Mouse (Mus musculus) midbrain, embryonic 11.5 days (tissue): ENCODE data around the gene Ltbp1. TPM values are rescaled to one million over a fixed set of nuclear protein-coding genes. Genes with fewer than 3 reads are reported as not detected.

Experiments
- ATAC-seq: fragments of 200-750 bp; cut with Nextera tagmentation; 2 replicates; pipeline ENCODE4 v1.8.0; 2017; ENCODE audit warnings: moderate TSS enrichment, moderate library complexity; ENCODE audit not compliant: low FRiP score
- DNase-seq: peaks from one replicate; pipeline ENCODE4 v3.0.0; 2015; ENCODE audit warnings: low spot score; ENCODE audit errors: missing footprints
- H3K27ac ChIP-seq: fragments of 300-500 bp; sonication (generic); 2 replicates; pipeline ENCODE4 v1.5.1; 2014; ENCODE audit warnings: low read depth, low read length
- H3K27me3 ChIP-seq: fragments of 300-500 bp; sonication (generic); 2 replicates; pipeline ENCODE4 v1.6.1; 2014; ENCODE audit warnings: mild to moderate bottlenecking, low read length, moderate library complexity, mixed read lengths; ENCODE audit not compliant: control insufficient read depth, insufficient read depth
- H3K36me3 ChIP-seq: fragments of 300-500 bp; sonication (generic); 2 replicates; pipeline ENCODE4 v1.6.1; 2014; ENCODE audit warnings: mild to moderate bottlenecking, low read length, moderate library complexity, mixed read lengths; ENCODE audit not compliant: control insufficient read depth, insufficient read depth
- H3K4me1 ChIP-seq: fragments of 300-500 bp; sonication (generic); 2 replicates; pipeline ENCODE4 v1.6.1; 2014; ENCODE audit warnings: low read length; ENCODE audit not compliant: control insufficient read depth, insufficient read depth
- H3K4me2 ChIP-seq: fragments of 300-500 bp; sonication (generic); 2 replicates; pipeline ENCODE4 v1.6.1; 2014; ENCODE audit warnings: mild to moderate bottlenecking, moderate library complexity
- H3K4me3 ChIP-seq: fragments of 300-500 bp; sonication (generic); 2 replicates; pipeline ENCODE4 v1.5.1; 2014; ENCODE audit warnings: low read depth, low read length
- H3K9ac ChIP-seq: fragments of 300-500 bp; sonication (generic); 2 replicates; pipeline ENCODE4 v1.6.1; 2014; ENCODE audit warnings: low read length
- H3K9me3 ChIP-seq: fragments of 300-500 bp; sonication (generic); 2 replicates; pipeline ENCODE4 v1.6.1; 2016; ENCODE audit warnings: low read length; ENCODE audit not compliant: control insufficient read depth
- WGBS: fragments of 180-500 bp; shearing (Covaris S2); extraction: QIAGEN DNeasy Blood & Tissue Kit; methylation state at CpG from one replicate; pipeline ENCODE4 v1.1.7; 2014; 5-methylcytosine and 5-hydroxymethylcytosine counted together
- polyA plus RNA-seq: library from polyadenylated mRNA; unstranded; fragments of >200 nt; fragmentation: Nextera tagmentation; extraction: Ambion mirVana; gene quantifications from 2 replicates; pipeline ENCODE4 v1.2.1, GENCODE M21; 2014

Ltbp1 gene
- polyA plus RNA-seq, 1 experiment from 2014 or later = 6.2 TPM

- Histone ChIP-seq H3K9ac (no peak overlapping the region), H3K4me1 (no peaks in the 10 kb centered on the region), H3K9me3 (no peaks in the 10 kb centered on the region), H3K27me3 (no peaks in the 10 kb centered on the region), H3K4me3 (no peak overlapping the region), H3K27ac (no peak overlapping the region), H3K36me3 (no peaks in the 10 kb centered on the region), H3K4me2 (no peak overlapping the region)
- WGBS = 89% methylated on average over 11 of the region's 11 CpGs
- DNase-seq = no peak
- no peak for ATAC-seq
These were observed 366.3 kb downstream of the Ltbp1 start for GRCm38 (mm10) chr17:75371650-75372049.

DNA sequence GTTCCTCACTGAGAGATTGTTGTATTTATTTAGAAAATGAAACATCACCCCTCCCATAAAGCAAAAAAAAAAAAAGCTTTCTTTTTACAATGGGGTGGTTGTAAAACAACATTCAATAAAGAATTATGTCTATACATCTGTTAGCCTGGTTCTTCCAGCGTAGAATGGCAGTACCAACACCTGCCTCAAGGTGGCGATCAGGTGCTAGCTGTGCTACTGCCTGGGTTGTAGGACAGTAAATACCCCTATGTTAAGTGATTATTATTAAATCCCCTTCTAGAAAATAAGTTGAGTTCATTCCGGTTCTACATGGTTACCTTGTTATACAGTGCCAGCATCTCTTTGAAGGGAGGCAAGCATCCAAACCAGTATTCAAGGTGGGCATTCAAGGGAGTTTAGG, 367.0 kb downstream of the Ltbp1 start:
- Histone ChIP-seq H3K36me3 (no peaks in the 10 kb centered on the region), H3K9ac (no peak overlapping the region), H3K4me2 (no peak overlapping the region), H3K4me1 (no peaks in the 10 kb centered on the region), H3K9me3 (no peaks in the 10 kb centered on the region), H3K4me3 (no peak overlapping the region), H3K27me3 (no peaks in the 10 kb centered on the region), H3K27ac (no peak overlapping the region)
- peak; percentile 93 for DNase-seq
- WGBS = 56% methylated on average over 3 of the region's 3 CpGs
- no peak for ATAC-seq

- H3K9me3 ChIP-seq = no peaks in the 10 kb centered on the region
- no peak overlapping the region for H3K4me3 ChIP-seq
- DNase-seq (no peak), ATAC-seq (no peak)
- no peak overlapping the region for H3K4me2 ChIP-seq
- H3K27ac ChIP-seq = no peak overlapping the region
- no peaks in the 10 kb centered on the region for H3K4me1 ChIP-seq
- 70% methylated on average over 5 of the region's 5 CpGs for WGBS
- no peaks in the 10 kb centered on the region for H3K36me3 ChIP-seq
- H3K9ac ChIP-seq = no peak overlapping the region
- no peaks in the 10 kb centered on the region for H3K27me3 ChIP-seq
These were observed 369.1 kb downstream of the Ltbp1 start for GRCm38 (mm10) chr17:75374287-75375024.

- no peak overlapping the region for H3K9ac ChIP-seq
- no peak overlapping the region for H3K4me3 ChIP-seq
- no peaks in the 10 kb centered on the region for H3K27me3 ChIP-seq
- H3K9me3 ChIP-seq = no peaks in the 10 kb centered on the region
- H3K4me1 ChIP-seq = no peaks in the 10 kb centered on the region
- H3K27ac ChIP-seq = no peak overlapping the region
- no peak overlapping the region for H3K4me2 ChIP-seq
- H3K36me3 ChIP-seq = no peaks in the 10 kb centered on the region
- 91% methylated on average over 9 of the region's 9 CpGs for WGBS
- DNase-seq (no peak), ATAC-seq (no peak)
These were observed 373.0 kb downstream of the Ltbp1 start for GRCm38 (mm10) chr17:75378256-75378871.

DNA sequence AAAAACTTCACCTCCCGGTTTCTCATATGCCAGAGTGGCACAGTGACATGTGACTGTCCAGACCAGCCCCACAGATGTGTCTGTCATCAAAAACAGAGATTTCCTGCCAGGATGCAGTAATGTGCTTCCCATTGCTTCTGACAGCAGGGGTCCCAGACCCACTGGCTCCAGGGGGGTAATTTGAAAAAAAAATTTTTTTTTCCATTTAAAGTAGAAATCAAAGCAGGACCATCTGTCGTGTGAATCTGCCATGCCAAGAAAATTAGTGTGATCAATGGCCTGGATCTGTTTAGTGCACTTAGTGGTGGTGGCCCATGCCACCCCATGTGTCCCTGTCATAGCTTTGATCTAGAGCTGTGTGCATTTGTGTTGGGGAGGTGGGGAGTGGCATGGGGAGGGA, 374.8 kb downstream of the Ltbp1 start:
- Histone ChIP-seq H3K27me3 (no peaks in the 10 kb centered on the region), H3K4me3 (no peak overlapping the region), H3K4me1 (no peaks in the 10 kb centered on the region), H3K9ac (no peak overlapping the region), H3K9me3 (no peaks in the 10 kb centered on the region), H3K4me2 (no peak overlapping the region), H3K36me3 (no peaks in the 10 kb centered on the region), H3K27ac (no peak overlapping the region)
- no peak for DNase-seq
- ATAC-seq = no peak
- WGBS = 64% methylated on average over 2 of the region's 2 CpGs

- no peak for ATAC-seq
- Histone ChIP-seq H3K9me3 (no peaks in the 10 kb centered on the region), H3K27me3 (no peaks in the 10 kb centered on the region), H3K9ac (no peak overlapping the region), H3K36me3 (no peaks in the 10 kb centered on the region), H3K4me1 (no peaks in the 10 kb centered on the region), H3K4me3 (no peak overlapping the region), H3K4me2 (no peak overlapping the region), H3K27ac (no peak overlapping the region)
- 83% methylated on average over 4 of the region's 4 CpGs for WGBS
- DNase-seq = no peak
These were observed 383.0 kb downstream of the Ltbp1 start for GRCm38 (mm10) chr17:75388402-75388801.

- H3K9me3 ChIP-seq = no peaks in the 10 kb centered on the region
- no peak for DNase-seq
- H3K4me2 ChIP-seq = no peak overlapping the region
- ATAC-seq = no peak
- H3K4me3 ChIP-seq = no peak overlapping the region
- no peaks in the 10 kb centered on the region for H3K36me3 ChIP-seq
- 89% methylated on average over 10 of the region's 10 CpGs for WGBS
- H3K27ac ChIP-seq = no peak overlapping the region
- no peak overlapping the region for H3K9ac ChIP-seq
- no peaks in the 10 kb centered on the region for H3K27me3 ChIP-seq
- H3K4me1 ChIP-seq = no peaks in the 10 kb centered on the region
These were observed 384.8 kb downstream of the Ltbp1 start for GRCm38 (mm10) chr17:75390142-75390541.

DNA sequence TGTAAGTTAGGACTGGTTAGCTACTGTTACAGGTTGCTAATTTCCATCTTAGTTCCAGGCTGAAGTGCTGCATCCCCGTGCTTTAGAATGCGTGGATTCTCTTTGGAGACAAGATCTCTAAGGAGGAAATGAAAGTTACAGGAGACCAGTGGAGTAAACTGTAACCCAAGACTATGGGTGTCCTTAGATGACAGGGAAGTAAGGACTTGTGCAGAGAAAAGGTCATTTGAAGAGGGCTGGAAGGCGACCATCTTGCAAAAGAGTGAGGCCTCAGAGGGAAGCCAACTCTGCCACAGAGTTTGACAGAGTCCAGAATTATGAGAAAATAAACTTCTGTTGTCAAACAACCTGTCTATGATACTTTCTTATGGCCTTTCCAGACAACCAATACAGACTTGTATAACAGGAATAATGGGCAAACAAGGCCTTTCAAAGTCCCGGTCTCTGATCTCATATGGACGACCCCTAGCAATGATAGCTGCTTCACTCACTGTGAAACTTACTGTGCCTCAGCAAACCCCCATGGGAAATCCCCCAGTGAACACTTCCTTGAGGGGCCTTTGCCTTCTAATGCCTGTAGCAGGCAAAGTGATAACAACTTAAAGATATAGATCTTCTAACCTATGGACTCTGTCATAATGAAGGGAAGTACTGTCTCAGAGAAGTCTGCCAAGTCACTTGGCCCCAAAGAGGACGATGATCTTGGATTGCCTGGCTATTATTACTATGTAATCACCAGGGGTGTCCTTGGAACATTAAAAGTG, 386.2 kb downstream of the Ltbp1 start:
- 88% methylated on average over 6 of the region's 6 CpGs for WGBS

DNA sequence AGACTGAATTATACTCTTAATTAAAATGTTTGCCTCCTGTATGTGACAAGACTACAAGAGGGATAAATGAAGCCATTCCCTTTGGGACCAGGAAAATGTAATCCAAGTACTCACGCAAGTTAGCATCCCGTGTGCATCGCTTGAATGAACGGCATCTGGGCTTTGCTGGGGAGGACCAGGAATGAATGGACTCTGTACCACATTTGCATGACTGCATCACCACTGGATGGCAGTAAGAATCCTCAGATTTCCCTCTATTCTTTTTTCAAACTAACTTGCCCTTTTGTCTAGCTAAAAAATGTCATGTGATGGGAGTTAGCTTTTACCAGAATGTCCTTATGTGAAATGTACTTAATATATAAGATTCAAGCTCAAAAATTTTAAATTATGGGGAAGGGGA, 401.0 kb downstream of the Ltbp1 start:
- ATAC-seq (no peak), DNase-seq (no peak)
- no peaks in the 10 kb centered on the region for H3K9me3 ChIP-seq
- no peak overlapping the region for H3K4me3 ChIP-seq
- H3K36me3 ChIP-seq = no peaks in the 10 kb centered on the region
- WGBS = 51% methylated on average over 4 of the region's 4 CpGs
- no peak overlapping the region for H3K27ac ChIP-seq
- H3K4me1 ChIP-seq = no peaks in the 10 kb centered on the region
- H3K9ac ChIP-seq = no peak overlapping the region
- no peaks in the 10 kb centered on the region for H3K27me3 ChIP-seq
- H3K4me2 ChIP-seq = no peak overlapping the region

More for the DNA sequence above, 386.2 kb downstream of the Ltbp1 start:
- Histone ChIP-seq H3K9ac (no peak overlapping the region), H3K4me3 (no peak overlapping the region), H3K27ac (no peak overlapping the region), H3K4me1 (no peaks in the 10 kb centered on the region), H3K9me3 (no peaks in the 10 kb centered on the region), H3K36me3 (no peaks in the 10 kb centered on the region), H3K4me2 (no peak overlapping the region), H3K27me3 (no peaks in the 10 kb centered on the region)
- ATAC-seq (no peak), DNase-seq (no peak)
